In the genomic region with DNA sequence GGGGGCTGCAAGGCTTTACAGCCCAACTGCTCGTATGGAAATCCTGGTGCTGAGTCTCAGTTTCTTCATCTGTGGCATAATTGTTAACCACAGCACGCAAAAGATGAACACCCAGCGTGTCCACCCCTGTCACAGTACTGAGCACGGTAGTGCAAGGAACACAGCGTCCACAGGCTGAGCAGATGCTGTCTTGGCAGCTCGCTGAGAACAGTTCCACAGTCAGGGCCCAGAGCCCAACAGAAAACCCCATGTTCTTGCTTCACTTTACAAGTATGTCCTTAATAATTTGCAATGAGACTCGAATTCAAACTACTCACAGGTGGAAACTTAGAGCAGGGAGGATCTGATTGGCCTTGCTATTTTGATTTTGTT, we compare ENCODE assay signal across 8 mouse cellular contexts. TPM values are rescaled to one million over a fixed set of nuclear protein-coding genes. Genes with fewer than 3 reads are reported as not detected.
DNase-seq lines count a peak whose midpoint lies in the region; ATAC-seq and TF ChIP-seq lines count a peak whose summit lies in the region.

No protein-coding gene starts in this region.

- no peak for TF ChIP-seq CTCF in embryonic fibroblast, embryonic 13.5 days (IDR thresholded peaks at IDR 0.05; ENCODE audit: borderline replicate concordance, insufficient read depth, low read length)
- no peak for TF ChIP-seq CTCF in heart, postnatal 0 days (IDR thresholded peaks at IDR 0.05; ENCODE audit: low read depth)

- H3K4me2 ChIP-seq in heart, postnatal 0 days (ENCODE audit: low read depth, low read length), result peak overlapping the region; percentile 84
- peak overlapping the region; percentile 68; the same call in 1 of the 2 replicates for H3K4me2 ChIP-seq in liver, embryonic 15.5 days
- H3K4me2 ChIP-seq in stomach, embryonic 15.5 days, result peak overlapping the region; percentile 93

- peak overlapping the region; percentile 16 for H3K27ac ChIP-seq in embryonic fibroblast, embryonic 13.5 days (ENCODE audit: insufficient read depth, low read length)
- H3K27ac ChIP-seq in heart, postnatal 0 days (ENCODE audit: low read depth), result peak overlapping the region; percentile 75; the same call in 1 of the 2 replicates
- H3K27ac ChIP-seq in liver, embryonic 15.5 days (replicated peaks), result no peak overlapping the region
- H3K27ac ChIP-seq in stomach, embryonic 15.5 days, result peak overlapping the region; percentile 48

- peaks cover 10% of the 10 kb centered on the region for H3K4me1 ChIP-seq in embryonic fibroblast, embryonic 13.5 days (ENCODE audit: control insufficient read depth, insufficient read depth, low read length)
- H3K4me1 ChIP-seq in heart, postnatal 0 days (ENCODE audit: control insufficient read depth, insufficient read depth), result peaks cover 8% of the 10 kb centered on the region; the same call in 1 of the 2 replicates
- peaks cover 5% of the 10 kb centered on the region; the same call in 1 of the 2 replicates for H3K4me1 ChIP-seq in liver, embryonic 15.5 days (replicated peaks)
- H3K4me1 ChIP-seq in stomach, embryonic 15.5 days, result peaks cover 13% of the 10 kb centered on the region; the same call in 1 of the 2 replicates

- no peak for ATAC-seq in heart, postnatal 0 days (ENCODE audit: insufficient read depth, low read depth)
- no peak for ATAC-seq in liver, embryonic 15.5 days (ENCODE audit: insufficient read depth)
- ATAC-seq in stomach, embryonic 15.5 days (ENCODE audit: insufficient read depth, low FRiP score, low read depth), result no peak

- TF ChIP-seq EP300 in heart, postnatal 0 days (IDR thresholded peaks at IDR 0.05; ENCODE audit: low read depth), result no peak

- 67% methylated on average over 7 of the region's 7 CpGs for WGBS in heart, postnatal 0 days
- whole genome bisulfite sequencing in liver, embryonic 15.5 days (ENCODE audit: insufficient replicate concordance), result 35% methylated on average over 7 of the region's 7 CpGs
- WGBS in stomach, embryonic 15.5 days, result 51% methylated on average over 7 of the region's 7 CpGs

- H3K36me3 ChIP-seq in heart, postnatal 0 days (replicated peaks; ENCODE audit: control insufficient read depth, insufficient read depth, low read length), result no peaks in the 10 kb centered on the region
- no peaks in the 10 kb centered on the region for H3K36me3 ChIP-seq in liver, embryonic 15.5 days (replicated peaks)
- H3K36me3 ChIP-seq in stomach, embryonic 15.5 days, result no peaks in the 10 kb centered on the region

- no peak overlapping the region; the same call in 1 of the 2 replicates for H3K9ac ChIP-seq in heart, postnatal 0 days (replicated peaks; ENCODE audit: low read depth, low read length)
- H3K9ac ChIP-seq in liver, embryonic 15.5 days, result no peak overlapping the region
- peak overlapping the region; percentile 22; the same call in 1 of the 2 replicates for H3K9ac ChIP-seq in stomach, embryonic 15.5 days

- H3K27me3 ChIP-seq in heart, postnatal 0 days (ENCODE audit: control insufficient read depth, insufficient read depth, low read length), result no peaks in the 10 kb centered on the region; the same call in none of the 2 replicates
- H3K27me3 ChIP-seq in liver, embryonic 15.5 days, result peaks cover 39% of the 10 kb centered on the region
- H3K27me3 ChIP-seq in stomach, embryonic 15.5 days (replicated peaks), result peaks cover 10% of the 10 kb centered on the region; the same call in 1 of the 2 replicates

- TF ChIP-seq POLR2A in embryonic fibroblast, embryonic 13.5 days (IDR thresholded peaks at IDR 0.05; ENCODE audit: low read depth, low read length), result 0 out of 2 replicates have a peak, but pooled peaks have one; percentile 25

- H3K9me3 ChIP-seq in heart, postnatal 0 days (replicated peaks; ENCODE audit: control insufficient read depth, low read length), result no peaks in the 10 kb centered on the region
- H3K9me3 ChIP-seq in liver, embryonic 15.5 days (replicated peaks), result no peaks in the 10 kb centered on the region
- no peaks in the 10 kb centered on the region for H3K9me3 ChIP-seq in stomach, embryonic 15.5 days

- intact Hi-C loops in left cerebral cortex, postnatal 25 days (cut with DNase I), result no loop called here

- peak; percentile 67 for DNase-seq in NIH3T3 (ENCODE audit: low read depth)
- no peak for DNase-seq in heart, postnatal 0 days (ENCODE audit: low spot score)
- DNase-seq in left cerebral cortex, postnatal 25 days (ENCODE audit: low spot score in 2 of 2), result no peak
- DNase-seq in embryo, embryonic 9.5 days (ENCODE audit: extremely low spot score), result no peak
- no peak for DNase-seq in kidney, adult 9 months

- H3K4me3 ChIP-seq in embryonic fibroblast, embryonic 13.5 days (ENCODE audit: insufficient read depth, low read length), result peak overlapping the region; percentile 11
- peak overlapping the region; percentile 52 for H3K4me3 ChIP-seq in heart, postnatal 0 days (ENCODE audit: low read depth, low read length)
- H3K4me3 ChIP-seq in liver, embryonic 15.5 days (replicated peaks), result no peak overlapping the region
- H3K4me3 ChIP-seq in stomach, embryonic 15.5 days (replicated peaks), result peak overlapping the region; percentile 55

RNA-seq across cellular contexts. Expression of a gene that starts 0.6 kb away (rescaled TPM):
- 8.1 and 9.6 TPM in 2 replicates for polyA plus RNA-seq in embryonic fibroblast, embryonic 13.5 days (2011; ENCODE audit: insufficient read length, low read depth, missing spikeins)
- 4.3 and 6.1 TPM in 2 replicates for total RNA-seq in heart, postnatal 0 days (2014; rRNA removed; ENCODE audit: low replicate concordance)
- polyA plus RNA-seq in heart, postnatal 0 days (2015; fragmentation: Nextera tagmentation; extraction: Ambion mirVana), result 1.0 and 1.2 TPM in 2 replicates
- polyA plus RNA-seq in liver, embryonic 15.5 days (2015; fragmentation: Nextera tagmentation; extraction: Ambion mirVana), result 0.29 and 0.32 TPM in 2 replicates
- 1.0 and 1.2 TPM in 2 replicates for polyA plus RNA-seq in stomach, embryonic 15.5 days (2015; fragmentation: Nextera tagmentation; extraction: Ambion mirVana)
- total RNA-seq in left cerebral cortex, postnatal 25 days (2021), result under 1 TPM; 0.21 to 0.32 TPM

RNA-seq across cellular contexts. Expression of a gene that starts 23.8 kb away (rescaled TPM):
- polyA plus RNA-seq in embryonic fibroblast, embryonic 13.5 days (2011; ENCODE audit: insufficient read length, low read depth, missing spikeins), result not detected in 2 replicates
- not detected in 2 replicates for total RNA-seq in heart, postnatal 0 days (2014; rRNA removed; ENCODE audit: low replicate concordance)
- 0.04 TPM in 1 of 2 replicates, not detected in the other for polyA plus RNA-seq in heart, postnatal 0 days (2015; fragmentation: Nextera tagmentation; extraction: Ambion mirVana)
- 0.05 TPM in 1 of 2 replicates, not detected in the other for polyA plus RNA-seq in liver, embryonic 15.5 days (2015; fragmentation: Nextera tagmentation; extraction: Ambion mirVana)
- polyA plus RNA-seq in stomach, embryonic 15.5 days (2015; fragmentation: Nextera tagmentation; extraction: Ambion mirVana), result 0.06 TPM in 1 of 2 replicates, not detected in the other
- total RNA-seq in left cerebral cortex, postnatal 25 days (2021), result not detected
